Mouse (Mus musculus): ENCODE data around the gene Tlr5.

DNA sequence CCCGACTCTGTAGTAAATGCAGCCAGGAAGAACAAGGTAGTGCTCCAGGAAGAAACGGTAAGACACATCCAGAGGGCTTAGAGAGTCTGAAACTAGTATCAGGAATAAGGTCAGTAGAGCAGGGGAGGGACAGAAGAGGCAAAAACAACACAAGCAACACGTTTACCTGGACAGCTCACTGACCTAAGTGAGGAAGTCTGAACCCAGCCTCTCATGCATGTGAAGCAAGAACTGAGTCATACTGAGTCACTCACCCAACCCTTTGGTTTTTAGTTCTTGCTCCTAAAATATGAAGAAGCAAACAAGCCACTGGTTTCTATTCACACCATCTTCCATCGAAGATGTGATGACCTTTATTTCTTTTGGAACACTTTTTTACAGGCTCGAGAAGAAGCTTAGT, 9.9 kb upstream of the Tlr5 start:
- TF ChIP-seq CTCF (IDR thresholded peaks at IDR 0.05; ENCODE audit: extremely low read depth, insufficient read depth, insufficient read length, insufficient replicate concordance) (no peak), POLR2A (IDR thresholded peaks at IDR 0.05; ENCODE audit: low read depth, low read length) (no peak)
